Mouse (Mus musculus): ENCODE measurements around the gene Ndufa6. TPM values are rescaled to one million over a fixed set of nuclear protein-coding genes. Genes with fewer than 3 reads are reported as not detected.
"Not testable (repeated sequence)": the region's sequence is repeated elsewhere in the genome, so short reads cannot be mapped to it uniquely, and the experiment has no call there.

Ndufa6 gene
- total RNA-seq, 2 experiments from 2014 or later = 203 to 209 TPM

GRCm38 (mm10) chr15:82364561-82364960 lies 10.4 kb upstream of the Ndufa6 start:
- not testable (repeated sequence) for DNase-seq

DNA sequence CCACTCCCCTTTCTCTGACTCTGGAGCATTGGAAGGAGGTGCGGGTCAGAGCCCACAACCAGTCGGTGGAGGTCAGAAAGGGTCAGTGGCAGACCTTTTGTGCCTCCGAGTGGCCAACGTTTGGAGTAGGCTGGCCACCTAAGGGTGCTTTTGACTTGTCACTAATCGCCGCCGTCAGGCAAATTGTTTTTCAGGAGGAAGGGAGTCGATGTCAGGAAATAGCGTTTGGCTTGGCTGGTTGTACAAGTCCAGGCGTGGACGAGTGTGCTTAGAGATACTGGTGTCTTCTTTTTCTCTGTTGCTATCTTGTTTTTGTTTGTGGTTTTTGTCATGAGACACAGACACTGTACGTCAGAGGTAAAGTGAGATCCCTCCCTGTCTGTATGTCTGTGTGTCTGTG lies 9.7 kb upstream of the Ndufa6 start:
- DNase-seq = not testable (repeated sequence)

DNA sequence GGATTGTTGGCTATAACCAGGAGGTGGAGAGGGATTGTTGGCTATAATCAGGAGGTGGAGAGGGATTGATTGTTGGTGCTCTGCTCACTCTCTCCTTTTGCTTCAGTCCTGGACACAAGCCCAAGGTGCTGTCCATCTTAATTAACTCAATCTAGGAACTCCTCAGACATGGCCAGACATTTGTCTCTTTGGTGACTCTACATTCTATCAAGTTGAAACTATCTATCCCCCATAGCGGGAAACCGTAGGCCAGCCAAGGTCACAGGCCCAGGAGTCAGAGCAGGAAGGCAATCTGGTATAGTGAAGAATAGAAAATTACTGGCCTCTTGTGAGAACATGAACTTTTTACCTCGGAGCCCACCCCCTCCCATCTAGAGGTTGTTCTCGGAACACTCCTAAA lies 8.1 kb upstream of the Ndufa6 start:
- DNase-seq = no peak

DNA sequence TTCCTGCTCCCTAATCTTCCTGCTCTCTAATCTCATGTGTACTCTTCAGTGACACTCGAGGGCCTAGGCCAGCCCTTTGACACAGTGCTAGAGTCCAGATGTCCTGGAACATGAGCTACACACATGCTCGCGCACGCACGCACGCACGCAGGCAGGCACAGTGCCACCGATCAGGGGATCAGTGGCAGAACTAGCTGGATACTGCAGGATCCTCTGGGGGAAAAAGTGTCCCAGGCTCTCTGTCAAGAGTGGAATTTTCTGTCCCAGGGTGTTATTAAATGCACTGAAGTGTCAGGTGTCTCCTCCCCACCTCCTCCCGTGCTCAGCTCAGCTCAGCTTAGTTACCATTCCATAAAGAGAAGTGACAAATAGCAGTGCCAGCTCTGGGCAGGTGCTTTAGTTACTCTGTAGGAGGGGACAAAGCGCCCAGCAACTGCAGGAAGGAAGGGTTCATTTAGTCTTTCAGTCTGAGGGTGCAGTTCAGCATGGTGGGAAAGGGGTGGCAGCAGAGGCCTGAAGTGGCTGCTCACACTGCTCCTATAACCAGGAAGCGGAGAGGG lies 7.4 kb upstream of the Ndufa6 start:
- DNase-seq = no peak

DNA sequence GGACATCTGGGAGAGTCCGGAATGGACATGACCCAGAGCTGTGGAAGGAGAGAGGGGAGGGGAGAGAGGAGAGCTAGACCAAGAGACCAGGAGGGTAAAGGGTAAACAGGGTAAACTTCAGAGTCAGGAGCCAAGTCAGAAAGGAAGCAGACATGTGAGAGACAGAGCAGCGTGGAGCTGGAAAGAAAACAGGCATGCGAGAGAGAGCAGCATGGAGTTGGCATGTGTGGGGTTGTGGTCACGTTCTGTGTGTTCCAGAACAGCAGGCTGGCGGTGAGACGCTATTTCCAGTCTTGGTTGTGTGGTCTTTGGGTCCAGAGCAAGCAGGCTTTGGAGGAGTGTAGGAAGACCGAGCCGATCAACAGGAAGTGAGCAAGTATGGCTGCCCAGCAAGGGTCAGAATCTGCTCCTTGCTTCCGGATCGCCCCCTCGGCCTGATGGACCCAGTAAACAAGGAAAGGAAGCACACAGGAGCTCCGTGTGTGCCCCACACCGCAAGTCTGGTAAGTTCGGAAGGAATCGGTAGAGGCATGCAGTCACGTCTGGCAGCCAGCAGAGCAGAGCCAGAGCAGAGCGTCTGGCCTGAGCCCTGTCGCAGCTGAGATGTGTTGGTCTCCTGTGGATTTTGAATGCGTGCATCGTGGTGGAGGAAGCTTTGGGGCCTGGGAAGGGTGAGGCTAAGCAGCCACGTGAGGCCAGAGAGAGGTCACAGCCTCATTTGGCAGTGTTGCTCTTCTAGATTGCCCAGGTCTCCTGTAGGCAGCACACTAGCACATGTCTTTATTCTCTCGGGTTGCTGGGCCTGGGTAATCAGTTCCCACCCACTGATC lies 4.5 kb upstream of the Ndufa6 start:
- DNase-seq = no peak

DNA sequence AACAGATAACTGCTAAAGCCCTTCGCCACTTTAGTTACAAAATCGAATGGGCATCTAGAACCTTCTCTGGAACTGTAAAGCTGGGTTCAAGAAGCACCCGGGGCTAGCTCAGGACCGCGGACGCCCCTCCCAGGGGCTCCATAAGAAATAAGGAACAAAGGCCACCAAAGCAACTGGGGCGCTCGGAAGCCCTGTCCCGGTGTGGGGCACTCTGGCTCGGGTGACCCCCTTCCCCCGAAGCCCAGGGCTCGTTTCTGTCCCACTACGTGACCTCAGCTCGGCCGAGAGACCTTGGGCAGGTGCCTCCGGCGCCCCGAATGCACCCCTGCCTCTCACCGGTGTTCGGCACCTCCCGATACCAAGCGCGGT lies 393 bp downstream of the Ndufa6 start:
- no peak for DNase-seq

GRCm38 (mm10) chr15:82353078-82353744 lies 911 bp downstream of the Ndufa6 start:
- no peak for DNase-seq

GRCm38 (mm10) chr15:82351480-82351879 lies 2.6 kb downstream of the Ndufa6 start:
- DNase-seq = no peak

- DNase-seq = no peak
These were observed 3.8 kb downstream of the Ndufa6 start for GRCm38 (mm10) chr15:82350349-82350748.

GRCm38 (mm10) chr15:82348999-82349341 lies 5.2 kb downstream of the Ndufa6 start:
- DNase-seq = no peak

- no peak for DNase-seq
These were observed 5.7 kb downstream of the Ndufa6 start for GRCm38 (mm10) chr15:82348258-82348998.

GRCm38 (mm10) chr15:82347852-82348251 lies 6.3 kb downstream of the Ndufa6 start:
- no peak for DNase-seq

DNA sequence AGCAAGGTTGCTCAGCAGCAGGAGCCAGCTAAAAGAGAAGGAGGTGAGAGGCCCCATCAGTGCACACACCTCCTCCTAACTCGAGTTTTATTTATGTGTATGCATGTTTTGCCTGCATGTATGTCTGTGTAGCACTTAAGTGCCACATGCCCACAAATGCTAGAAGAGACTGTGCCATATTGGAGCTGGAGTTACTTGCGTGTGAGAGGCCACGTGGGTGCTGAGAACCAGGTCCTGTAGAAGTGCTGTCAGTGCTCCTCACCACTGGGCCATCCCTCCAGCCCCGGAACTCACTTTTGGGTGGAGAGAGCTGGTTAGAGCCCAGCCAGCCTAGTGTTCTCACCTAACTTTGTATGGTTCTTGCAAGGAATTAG lies 6.8 kb downstream of the Ndufa6 start:
- DNase-seq = no peak

DNA sequence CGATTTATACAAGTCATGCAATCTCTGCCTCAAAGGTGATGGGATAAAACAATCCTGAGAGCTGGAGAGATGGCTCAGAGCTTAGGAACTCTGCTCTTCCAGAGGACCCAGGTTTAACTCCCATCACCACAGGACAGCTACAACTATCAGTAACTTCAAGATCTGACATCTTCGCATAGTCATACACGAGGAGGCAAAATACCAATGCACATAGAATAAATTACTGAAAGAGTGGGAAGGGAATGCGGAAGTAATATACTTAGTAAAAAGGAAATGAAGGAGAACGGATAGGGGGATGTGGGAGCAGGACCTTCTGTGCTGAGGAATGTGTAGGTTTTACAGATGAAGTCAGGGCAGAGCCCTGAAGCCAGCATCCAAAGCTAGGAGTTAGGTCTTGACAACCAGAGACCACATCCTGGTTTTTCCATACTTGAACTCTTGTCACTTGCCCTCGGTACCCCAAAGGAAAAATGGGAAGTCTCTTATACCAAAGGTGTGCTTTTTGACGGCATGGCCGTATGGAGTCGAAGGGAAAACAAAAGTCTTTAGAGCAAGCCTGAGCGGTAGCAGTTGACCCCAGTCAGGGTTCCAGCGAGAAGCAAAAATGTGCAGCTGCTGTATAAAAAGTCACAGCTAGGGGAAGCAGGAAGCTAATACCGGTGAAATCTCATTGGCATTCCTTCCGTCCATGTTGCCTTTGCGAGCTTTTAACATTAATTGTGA lies 7.4 kb downstream of the Ndufa6 start:
- no peak for DNase-seq

DNA sequence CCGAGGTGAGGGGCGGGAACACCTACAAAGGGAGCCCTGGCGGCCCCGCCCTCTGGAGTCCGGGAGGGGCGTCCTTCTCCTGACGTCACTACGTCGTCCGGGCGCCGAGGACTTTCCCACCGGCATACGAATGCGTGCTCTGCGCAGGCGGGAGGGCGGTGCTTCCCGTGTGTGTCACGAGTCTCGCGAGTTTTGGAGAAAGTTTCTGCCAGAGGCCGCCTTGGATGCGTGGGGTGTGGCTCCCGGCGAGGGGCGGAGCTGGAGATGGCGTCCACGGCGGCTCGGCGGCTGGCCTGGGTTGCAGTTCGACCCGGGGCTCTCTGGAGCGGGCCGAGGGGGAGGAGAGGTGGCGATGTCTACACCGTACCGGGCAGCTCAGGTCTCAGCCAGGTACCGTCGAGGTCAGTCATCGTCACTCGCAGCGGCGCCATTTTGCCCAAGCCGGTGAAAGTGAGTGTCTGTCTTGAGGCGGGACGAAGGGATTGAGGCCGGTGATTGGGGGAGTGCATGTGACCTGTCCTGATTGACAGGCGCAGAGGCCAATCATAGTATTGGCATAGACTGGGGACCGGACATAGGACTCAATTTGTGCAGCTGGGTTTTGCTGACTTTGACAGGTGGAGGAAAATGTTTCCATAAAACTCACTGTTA lies 8.2 kb downstream of the Ndufa6 start:
- peak; percentile 97 for DNase-seq

GRCm38 (mm10) chr15:82344971-82345370 lies 9.2 kb downstream of the Ndufa6 start:
- DNase-seq = no peak

GRCm38 (mm10) chr15:82343368-82344287 lies 10.5 kb downstream of the Ndufa6 start:
- DNase-seq = no peak

GRCm38 (mm10) chr15:82342543-82342935 lies 11.6 kb downstream of the Ndufa6 start:
- DNase-seq = no peak

GRCm38 (mm10) chr15:82341675-82342542 lies 12.2 kb downstream of the Ndufa6 start:
- DNase-seq = no peak

- DNase-seq = no peak
These were observed 13.1 kb downstream of the Ndufa6 start for GRCm38 (mm10) chr15:82341036-82341501.

Data from layer of hippocampus, postnatal 36 days (tissue).